Comparison of ENCODE assay signal across 8 mouse cellular contexts in genomic region chr7:120635362-120635781, GRCm38 (mm10). TPM values are rescaled to one million over a fixed set of nuclear protein-coding genes. Genes with fewer than 3 reads are reported as not detected.
DNase-seq lines count a peak whose midpoint lies in the region; ATAC-seq and TF ChIP-seq lines count a peak whose summit lies in the region.

No protein-coding gene starts in this region.

- no peak for DNase-seq in kidney, adult 8-10 months
- DNase-seq in intestine, embryonic 14.5 days (ENCODE audit: low spot score) = no peak
- DNase-seq in c-Kit-positive CD71-positive TER-119-positive erythroid progenitor cells, embryonic 14.5 days (ENCODE audit: low spot score) = no peak
- DNase-seq in thymus, postnatal 10 days (ENCODE audit: low spot score in 2 of 2) = no peak
- no peak for DNase-seq in layer of hippocampus, adult 9-10 months (ENCODE audit: low spot score)

- H3K4me3 ChIP-seq in kidney, embryonic 15.5 days (replicated peaks) = peak overlapping the region; percentile 97
- H3K4me3 ChIP-seq in cortical plate, adult 2 months (ENCODE audit: insufficient read depth, low read length) = peak overlapping the region; percentile 85
- H3K4me3 ChIP-seq in intestine, embryonic 14.5 days (ENCODE audit: low read depth, low read length) = peak overlapping the region; percentile 96

- ATAC-seq in kidney, embryonic 15.5 days (replicated peaks; ENCODE audit: low FRiP score) = peak; percentile 86
- ATAC-seq in intestine, embryonic 14.5 days (replicated peaks; ENCODE audit: low FRiP score, low TSS enrichment, low read depth) = peak; percentile 87; the same call in 1 of the 2 replicates
- ATAC-seq in monocyte, adult 5-6 weeks (replicated peaks; ENCODE audit: insufficient number of reproducible peaks, low FRiP score, low TSS enrichment, poor library complexity, severe bottlenecking) = peak; percentile 34

- H3K4me2 ChIP-seq in kidney, embryonic 15.5 days = peak overlapping the region; percentile 77
- peak overlapping the region; percentile 95 for H3K4me2 ChIP-seq in intestine, embryonic 14.5 days (ENCODE audit: low read length)

- peaks cover 14% of the 10 kb centered on the region for H3K4me1 ChIP-seq in kidney, embryonic 15.5 days
- H3K4me1 ChIP-seq in cortical plate, adult 2 months (ENCODE audit: control insufficient read depth, insufficient read depth, low read length) = 0 out of 2 replicates have a peak, but pooled peaks cover 1% of the 10 kb centered on the region
- H3K4me1 ChIP-seq in intestine, embryonic 14.5 days (replicated peaks; ENCODE audit: control insufficient read depth, insufficient read depth, low read length) = peaks cover 11% of the 10 kb centered on the region

- no peaks in the 10 kb centered on the region for H3K27me3 ChIP-seq in kidney, embryonic 15.5 days
- no peaks in the 10 kb centered on the region for H3K27me3 ChIP-seq in intestine, embryonic 14.5 days (replicated peaks; ENCODE audit: control insufficient read depth, insufficient read depth, low read length)

- TF ChIP-seq POLR2A in cortical plate, adult 2 months (IDR thresholded peaks at IDR 0.05; ENCODE audit: extremely low read depth, insufficient read depth, low read length) = no peak

- peak overlapping the region; percentile 97 for H3K27ac ChIP-seq in kidney, embryonic 15.5 days
- peak overlapping the region; percentile 75 for H3K27ac ChIP-seq in cortical plate, adult 2 months (ENCODE audit: insufficient read depth, low read length)
- peak overlapping the region; percentile 93 for H3K27ac ChIP-seq in intestine, embryonic 14.5 days (ENCODE audit: low read depth)

- TF ChIP-seq CTCF in cortical plate, adult 2 months (IDR thresholded peaks at IDR 0.05; ENCODE audit: extremely low read depth, insufficient read depth, low read length) = no peak

- H3K36me3 ChIP-seq in kidney, embryonic 15.5 days = peaks cover 31% of the 10 kb centered on the region
- H3K36me3 ChIP-seq in intestine, embryonic 14.5 days (ENCODE audit: control insufficient read depth, insufficient read depth, low read length) = peaks cover 31% of the 10 kb centered on the region

- H3K9me3 ChIP-seq in kidney, embryonic 15.5 days (replicated peaks) = no peaks in the 10 kb centered on the region
- no peaks in the 10 kb centered on the region for H3K9me3 ChIP-seq in intestine, embryonic 14.5 days (ENCODE audit: control insufficient read depth, low read length)

- peak overlapping the region; percentile 92 for H3K9ac ChIP-seq in kidney, embryonic 15.5 days
- H3K9ac ChIP-seq in intestine, embryonic 14.5 days (ENCODE audit: low read length) = peak overlapping the region; percentile 90

- WGBS in kidney, embryonic 15.5 days = under 1% methylated on average over 32 of the region's 32 CpGs
- under 1% methylated on average over 30 of the region's 32 CpGs for WGBS in intestine, embryonic 14.5 days

RNA-seq across cellular contexts. Expression of gene Uqcrc2, which starts 0.4 kb away (rescaled TPM):
- 241 and 250 TPM in 2 replicates for polyA plus RNA-seq in kidney, embryonic 15.5 days (2015; fragmentation: Nextera tagmentation; extraction: Ambion mirVana)
- 205 and 211 TPM in 2 replicates for polyA plus RNA-seq in cortical plate, adult 2 months (2012; rRNA removed)
- 235 and 246 TPM in 2 replicates for polyA plus RNA-seq in intestine, embryonic 14.5 days (2014; fragmentation: Nextera tagmentation; extraction: Ambion mirVana)
- 83.2 to 96.9 TPM (median 91.7 TPM) in 3 replicates for total RNA-seq in monocyte, adult 5-6 weeks (2017)

RNA-seq across cellular contexts. Expression of gene Pdzd9, which starts 34.8 kb away (rescaled TPM):
- polyA plus RNA-seq in kidney, embryonic 15.5 days (2015; fragmentation: Nextera tagmentation; extraction: Ambion mirVana) = 0.37 and 0.52 TPM in 2 replicates
- 0.17 and 0.25 TPM in 2 replicates for polyA plus RNA-seq in cortical plate, adult 2 months (2012; rRNA removed)
- polyA plus RNA-seq in intestine, embryonic 14.5 days (2014; fragmentation: Nextera tagmentation; extraction: Ambion mirVana) = 0.37 and 0.44 TPM in 2 replicates
- 0.29 TPM in 1 of 3 replicates, not detected in the others for total RNA-seq in monocyte, adult 5-6 weeks (2017)

RNA-seq across cellular contexts. Expression of gene Mosmo, which starts 42.0 kb away (rescaled TPM):
- polyA plus RNA-seq in kidney, embryonic 15.5 days (2015; fragmentation: Nextera tagmentation; extraction: Ambion mirVana) = 12.3 and 13.3 TPM in 2 replicates
- 37.0 and 38.8 TPM in 2 replicates for polyA plus RNA-seq in cortical plate, adult 2 months (2012; rRNA removed)
- polyA plus RNA-seq in intestine, embryonic 14.5 days (2014; fragmentation: Nextera tagmentation; extraction: Ambion mirVana) = 13.1 and 15.1 TPM in 2 replicates
- 29.0 to 51.8 TPM (median 50.9 TPM) in 3 replicates for total RNA-seq in monocyte, adult 5-6 weeks (2017)

Comparison
In these comparisons a context has a peak if more than half of its experiments do, and no peak if none do; other contexts are left out.
1. ATAC-seq: peak in every context shown above with its lines; median percentile 87 in intestine, embryonic 14.5 days; 86 in kidney, embryonic 15.5 days; 34 in monocyte, adult 5-6 weeks.